In genomic region chr1:164412906-164413305, GRCm38 (mm10) we compare ENCODE assay signal across 23 mouse cellular contexts. TPM values are rescaled to one million over a fixed set of nuclear protein-coding genes. Genes with fewer than 3 reads are reported as not detected.
DNase-seq lines count a peak whose midpoint lies in the region; ATAC-seq and TF ChIP-seq lines count a peak whose summit lies in the region.
"Had no signal": no experiment of that assay in that cellular context is flagged by ENCODE, and none has a peak within 500 bp of the region (broad histone marks: within the 10 kb centered on the region; RNA-seq: fewer than 3 reads in every experiment).

No protein-coding gene starts in this region.

- no peak for TF ChIP-seq CTCF in kidney, adult 2 months (conservative IDR thresholded peaks at IDR 0.05; ENCODE audit: insufficient read depth, insufficient read length, low read depth, low read length)

- peak overlapping the region; percentile 12; the same call in 1 of the 2 replicates for H3K27ac ChIP-seq in kidney, adult 2 months (ENCODE audit: insufficient read depth, low read depth, low read length)
- no peak overlapping the region for H3K27ac ChIP-seq in midbrain, embryonic 11.5 days (ENCODE audit: low read depth, low read length)
- H3K27ac ChIP-seq in midbrain, embryonic 14.5 days (replicated peaks; ENCODE audit: low read depth, low read length) = no peak overlapping the region
- H3K27ac ChIP-seq: forebrain, embryonic 10.5 days; forebrain, embryonic 13.5 days; heart, embryonic 15.5 days; hindbrain, embryonic 10.5 days; hindbrain, embryonic 13.5 days had no signal

- H3K4me3 ChIP-seq in kidney, adult 2 months (ENCODE audit: insufficient read depth, low read depth, low read length) = no peak overlapping the region
- H3K4me3 ChIP-seq in midbrain, embryonic 11.5 days (ENCODE audit: low read depth, low read length) = no peak overlapping the region
- no peak overlapping the region for H3K4me3 ChIP-seq in midbrain, embryonic 14.5 days (replicated peaks; ENCODE audit: low read depth, low read length)
- H3K4me3 ChIP-seq: forebrain, embryonic 10.5 days; forebrain, embryonic 13.5 days; heart, embryonic 12.5 days; heart, embryonic 15.5 days; hindbrain, embryonic 10.5 days; hindbrain, embryonic 13.5 days had no signal

- no peak for TF ChIP-seq POLR2A in kidney, adult 2 months (IDR thresholded peaks at IDR 0.05; ENCODE audit: low read depth, low read length)

- no peak overlapping the region for H3K4me2 ChIP-seq in midbrain, embryonic 11.5 days
- no peak overlapping the region for H3K4me2 ChIP-seq in midbrain, embryonic 14.5 days (ENCODE audit: low read length)
- H3K4me2 ChIP-seq: forebrain, embryonic 13.5 days; heart, embryonic 12.5 days; heart, embryonic 15.5 days; hindbrain, embryonic 13.5 days had no signal

- H3K36me3 ChIP-seq in kidney, adult 2 months (ENCODE audit: control insufficient read depth, insufficient read depth, low read length) = no peaks in the 10 kb centered on the region
- no peaks in the 10 kb centered on the region for H3K36me3 ChIP-seq in midbrain, embryonic 11.5 days (ENCODE audit: control insufficient read depth, insufficient read depth, low read length)
- no peaks in the 10 kb centered on the region for H3K36me3 ChIP-seq in midbrain, embryonic 14.5 days (ENCODE audit: control insufficient read depth, insufficient read depth, low read length)
- H3K36me3 ChIP-seq: heart, embryonic 15.5 days had no signal

- H3K9ac ChIP-seq in midbrain, embryonic 11.5 days (ENCODE audit: low read length) = no peak overlapping the region
- H3K9ac ChIP-seq in midbrain, embryonic 14.5 days (replicated peaks; ENCODE audit: low read length) = no peak overlapping the region
- H3K9ac ChIP-seq: forebrain, embryonic 13.5 days; heart, embryonic 12.5 days; heart, embryonic 15.5 days; hindbrain, embryonic 13.5 days had no signal

- peaks cover 39% of the 10 kb centered on the region for H3K4me1 ChIP-seq in kidney, adult 2 months (ENCODE audit: control insufficient read depth, insufficient read depth, low read length)
- no peaks in the 10 kb centered on the region for H3K4me1 ChIP-seq in midbrain, embryonic 11.5 days (ENCODE audit: control insufficient read depth, insufficient read depth, low read length)
- H3K4me1 ChIP-seq in midbrain, embryonic 14.5 days (ENCODE audit: control insufficient read depth, insufficient read depth, low read length) = 0 out of 2 replicates have a peak, but pooled peaks cover 6% of the 10 kb centered on the region
- H3K4me1 ChIP-seq: heart, embryonic 15.5 days had no signal

- H3K27me3 ChIP-seq in kidney, adult 2 months (replicated peaks; ENCODE audit: control insufficient read depth, insufficient read depth, low read length) = no peaks in the 10 kb centered on the region
- no peaks in the 10 kb centered on the region for H3K27me3 ChIP-seq in midbrain, embryonic 11.5 days (ENCODE audit: control insufficient read depth, insufficient read depth, low read length)
- H3K27me3 ChIP-seq in midbrain, embryonic 14.5 days (ENCODE audit: control insufficient read depth, insufficient read depth, low read length) = no peaks in the 10 kb centered on the region
- H3K27me3 ChIP-seq: forebrain, embryonic 13.5 days; heart, embryonic 12.5 days; heart, embryonic 15.5 days; hindbrain, embryonic 13.5 days had no signal

- WGBS in kidney, adult 2 months = 89% methylated on average over 9 of the region's 9 CpGs
- 95% methylated on average over 9 of the region's 9 CpGs for WGBS in midbrain, embryonic 11.5 days
- 98% methylated on average over 9 of the region's 9 CpGs for WGBS in midbrain, embryonic 14.5 days

- ATAC-seq in midbrain, embryonic 11.5 days (ENCODE audit: low FRiP score) = no peak
- ATAC-seq in midbrain, embryonic 14.5 days (ENCODE audit: low FRiP score, low TSS enrichment) = no peak
- ATAC-seq: forebrain, embryonic 13.5 days; forebrain, embryonic 16.5 days; hindbrain, embryonic 16.5 days had no signal

- no peaks in the 10 kb centered on the region for H3K9me3 ChIP-seq in midbrain, embryonic 11.5 days (ENCODE audit: control insufficient read depth, low read length)
- no peaks in the 10 kb centered on the region for H3K9me3 ChIP-seq in midbrain, embryonic 14.5 days (ENCODE audit: control insufficient read depth, low read length)
- H3K9me3 ChIP-seq: forebrain, embryonic 10.5 days; forebrain, embryonic 13.5 days; heart, embryonic 12.5 days; heart, embryonic 15.5 days; hindbrain, embryonic 10.5 days; hindbrain, embryonic 13.5 days had no signal

- peak; percentile 65 for DNase-seq in kidney, adult 2 months
- no peak for DNase-seq in kidney, adult 11 months
- peak; percentile 76 for DNase-seq in midbrain, embryonic 11.5 days (ENCODE audit: low spot score, missing footprints)
- DNase-seq in midbrain, embryonic 14.5 days = no peak
- DNase-seq in naive thymus-derived CD4-positive, alpha-beta T cell, adult 2 months (ENCODE audit: low read depth) = peak; percentile 10
- no peak for DNase-seq in urinary bladder, postnatal 4 days (ENCODE audit: low spot score in 2 of 2)
- DNase-seq: adrenal gland, adult 2 months; adrenal gland, postnatal 25 days; cerebellum, adult 18-20 months; cerebellum, adult 9-10 months; cerebellum, postnatal 14 days; gastrocnemius, postnatal 10 days; gastrocnemius, postnatal 36 days; heart, postnatal 10 days; heart, postnatal 36 days had no signal

RNA-seq across cellular contexts. Expression of gene Atp1b1, which starts 45.2 kb away (rescaled TPM):
- 945 and 1,094 TPM in 2 replicates for polyA plus RNA-seq in kidney, adult 2 months (2012; rRNA removed)
- polyA plus RNA-seq in midbrain, embryonic 11.5 days (2014; fragmentation: Nextera tagmentation; extraction: Ambion mirVana) = 35.5 and 36.7 TPM in 2 replicates
- 133 and 164 TPM in 2 replicates for polyA plus RNA-seq in midbrain, embryonic 14.5 days (2014; fragmentation: Nextera tagmentation; extraction: Ambion mirVana)

Comparison
In these comparisons a context has a peak if more than half of its experiments do, and no peak if none do; other contexts are left out.
1. DNase-seq: peak in kidney, adult 2 months (single experiment), midbrain, embryonic 11.5 days (single experiment) and naive thymus-derived CD4-positive, alpha-beta T cell, adult 2 months (single experiment); none in kidney, adult 11 months (single experiment), midbrain, embryonic 14.5 days (single experiment) and urinary bladder, postnatal 4 days (0 of 2).